Mouse (Mus musculus) mouse trophoblast stem cell (cell line): ENCODE measurements around the gene Crmp1.

Source experiments
- in situ Hi-C, 2 experiments: fragments of 300-500 bp; cut with MseI, MboI; formaldehyde crosslinking; loops; 2 replicates in 1 of 2; 3 replicates in 1 of 2; pipeline ENCODE4 v1.15.1; 2025

Crmp1 gene

DNA sequence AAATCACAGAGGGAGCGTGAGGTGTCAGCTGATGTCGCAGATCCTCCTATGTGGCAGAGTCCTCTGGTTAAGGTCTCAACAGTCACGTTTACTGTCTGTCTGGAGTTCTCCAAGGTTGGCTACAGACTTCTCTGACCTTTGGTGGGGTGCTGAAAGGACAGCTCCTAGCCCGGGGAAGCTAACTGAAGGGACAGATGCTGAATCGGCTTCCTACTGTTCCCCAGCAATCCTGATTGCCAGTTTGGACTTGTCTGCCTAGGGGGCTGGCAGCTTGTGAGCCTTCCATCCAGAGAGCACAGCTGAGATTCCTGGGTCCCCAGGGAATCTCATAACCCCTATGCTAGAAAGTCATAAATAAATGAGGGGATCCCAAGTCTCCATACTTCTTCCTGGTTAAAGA, 1.2 kb upstream of the Crmp1 start:
- in situ Hi-C loops: no loop called here

DNA sequence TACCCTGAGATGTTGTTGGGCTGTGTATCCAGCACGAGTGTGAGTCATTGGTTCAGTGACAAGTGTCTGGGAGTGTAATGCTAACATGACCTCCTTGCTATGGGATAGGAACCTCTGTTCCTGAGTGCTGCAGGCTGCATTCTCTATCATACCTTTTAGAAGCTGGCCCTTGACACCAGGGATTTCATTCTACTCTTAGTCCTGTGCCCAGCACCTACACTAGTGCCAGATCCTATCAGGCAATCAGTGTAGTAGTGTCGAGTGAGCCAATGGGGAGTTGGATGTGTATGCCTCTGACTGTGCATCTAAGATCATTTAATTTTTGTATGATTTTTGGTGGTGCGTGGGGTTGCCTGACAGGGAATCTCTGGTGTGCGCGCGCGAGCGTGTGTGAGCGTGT, 516 bp upstream of the Crmp1 start:
- in situ Hi-C loops: no loop called here

DNA sequence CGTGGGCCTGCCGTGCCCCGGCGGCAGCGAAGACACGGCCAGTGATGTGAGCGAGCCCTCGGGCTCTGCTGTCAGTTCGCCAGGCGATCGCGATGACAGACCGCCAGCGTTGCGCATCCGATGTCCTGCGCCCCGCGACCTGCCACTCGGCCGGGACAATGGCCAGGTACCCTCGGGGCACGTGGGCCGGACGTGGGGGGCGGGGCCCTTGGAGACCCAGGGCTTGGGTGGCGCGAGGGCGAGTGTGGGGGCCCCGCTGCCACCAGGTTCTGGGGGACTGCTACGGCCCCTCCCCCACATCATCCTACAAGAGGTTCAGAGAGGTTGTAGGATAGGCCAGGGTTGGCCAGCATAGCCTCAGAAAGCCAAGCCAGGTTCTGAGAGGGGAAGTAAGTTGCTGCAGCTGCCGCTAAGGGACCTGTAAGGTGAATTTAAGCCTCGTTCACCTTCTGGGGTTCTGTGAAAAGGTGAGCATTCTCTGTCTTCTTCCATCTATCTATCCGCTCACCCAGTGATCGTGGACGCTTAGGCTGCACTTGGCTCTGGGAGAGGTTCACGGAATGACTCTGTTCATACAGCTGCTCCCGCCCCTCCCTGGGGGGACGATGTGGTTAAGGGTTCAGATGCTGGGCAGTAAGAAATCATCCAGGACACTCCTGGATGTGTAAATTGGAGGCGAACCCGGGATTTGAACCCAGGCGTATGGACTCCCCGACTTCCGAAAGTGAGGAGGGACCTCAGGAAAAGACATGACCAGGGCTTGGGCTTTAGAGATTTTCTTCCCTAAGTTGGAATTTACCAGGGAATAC, 824 bp downstream of the Crmp1 start:
- in situ Hi-C loops: no loop called here

DNA sequence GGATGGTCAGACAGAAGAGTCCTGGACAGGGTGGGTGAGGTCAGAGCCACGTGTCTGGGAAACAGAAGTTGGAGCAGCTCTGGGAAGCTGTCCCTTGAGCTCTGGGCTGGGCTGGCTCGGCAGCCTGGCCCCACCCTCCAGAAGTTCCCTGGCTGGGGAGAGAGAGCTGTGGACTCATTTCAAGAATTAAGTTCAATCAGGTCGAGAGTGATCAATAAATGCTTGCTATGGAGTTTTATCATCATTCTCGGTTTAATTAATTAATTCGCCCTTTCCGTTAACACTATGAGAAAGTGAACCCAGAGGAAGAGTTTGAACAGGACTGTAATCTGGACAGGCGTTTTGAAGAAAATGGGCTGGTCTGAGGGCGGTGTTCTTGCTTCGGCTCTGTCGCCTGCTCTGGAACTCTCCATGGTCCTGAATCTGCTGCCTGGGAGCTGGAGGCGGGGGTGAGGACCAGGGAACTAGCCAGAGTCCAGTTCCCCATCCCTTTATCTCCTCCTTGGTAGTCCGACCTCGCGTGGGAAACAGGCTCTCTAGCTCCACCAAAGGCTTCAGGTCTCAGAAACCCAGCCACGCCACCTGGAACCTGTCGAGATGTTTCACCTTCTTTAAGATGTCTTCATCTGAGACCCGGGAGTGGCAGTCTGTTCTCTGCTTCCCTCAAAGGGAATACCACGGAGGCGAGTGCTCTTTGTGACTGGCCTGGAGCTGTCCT, 1.6 kb downstream of the Crmp1 start:
- in situ Hi-C loops: no loop called here

GRCm38 (mm10) chr5:37244161-37244560, 2.4 kb downstream of the Crmp1 start:
- in situ Hi-C loops: no loop called here

- in situ Hi-C loops: no loop called here
Observed at GRCm38 (mm10) chr5:37244666-37245242, 3.0 kb downstream of the Crmp1 start.

DNA sequence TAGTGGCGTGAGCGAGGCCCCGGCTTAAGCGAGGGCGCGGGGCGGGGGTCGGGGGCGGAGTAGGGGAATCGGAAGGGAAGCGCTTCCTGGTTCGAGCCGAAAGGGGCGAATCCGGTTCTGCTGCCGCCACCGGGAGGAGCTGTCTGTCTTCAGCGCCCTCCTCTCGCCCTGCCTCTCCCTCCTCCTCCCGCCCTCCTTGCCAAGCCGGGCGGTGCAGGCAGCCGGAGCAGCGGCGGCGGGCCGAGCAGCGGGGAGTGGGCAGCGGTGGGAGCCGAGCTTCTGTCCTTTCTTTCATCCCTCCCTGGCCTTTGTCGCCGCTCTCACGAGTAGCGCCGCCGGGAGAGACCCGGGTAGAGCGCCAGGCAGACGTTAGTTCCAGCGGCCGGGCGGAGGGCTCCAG, 3.9 kb downstream of the Crmp1 start:
- in situ Hi-C loops: no loop called here

- in situ Hi-C loops: no loop called here
Observed at GRCm38 (mm10) chr5:37246138-37246910, 4.6 kb downstream of the Crmp1 start.

DNA sequence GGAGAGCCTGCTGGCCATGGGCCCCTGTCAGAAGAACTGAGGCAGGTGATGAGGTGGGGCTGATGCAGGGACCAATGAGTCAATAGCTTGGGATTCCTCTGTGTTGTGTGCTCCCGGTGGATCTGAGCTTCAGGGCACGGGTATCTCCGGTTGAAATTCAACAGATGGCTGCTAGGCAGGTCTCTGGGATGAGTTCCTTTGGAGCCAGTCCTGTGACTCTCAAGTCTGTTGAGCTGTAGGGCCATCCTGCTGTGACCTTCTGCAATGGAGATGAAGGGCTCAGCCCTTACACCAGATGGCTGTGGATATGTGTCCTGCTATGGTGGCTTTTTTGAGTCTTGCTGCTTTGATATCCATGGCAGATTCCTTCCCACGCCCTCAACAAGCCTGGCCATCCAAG, 5.7 kb downstream of the Crmp1 start:
- in situ Hi-C loops: no loop called here

DNA sequence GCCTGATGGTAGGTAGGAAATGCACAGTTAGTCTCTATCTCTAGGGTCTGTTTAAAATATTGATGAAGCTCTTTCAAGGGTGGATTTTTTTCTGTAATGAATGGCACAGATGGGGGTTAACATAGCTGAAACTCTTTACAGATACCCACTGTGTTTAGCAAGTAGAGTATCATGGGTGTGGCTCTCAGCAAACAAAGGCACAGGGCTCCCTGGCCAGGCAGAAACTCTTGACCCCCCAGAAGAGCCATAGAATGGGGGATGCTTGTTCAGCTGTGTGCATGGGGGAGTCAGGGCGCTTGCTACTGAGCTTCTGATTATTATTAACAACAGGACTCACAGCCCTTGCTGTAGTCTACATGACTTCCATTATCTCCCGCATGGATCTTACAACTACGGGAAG, 7.1 kb downstream of the Crmp1 start:
- in situ Hi-C loops: no loop called here

GRCm38 (mm10) chr5:37251596-37251995, 9.9 kb downstream of the Crmp1 start:
- in situ Hi-C loops: no loop called here

GRCm38 (mm10) chr5:37252101-37252804, 10.5 kb downstream of the Crmp1 start:
- in situ Hi-C loops: no loop called here

DNA sequence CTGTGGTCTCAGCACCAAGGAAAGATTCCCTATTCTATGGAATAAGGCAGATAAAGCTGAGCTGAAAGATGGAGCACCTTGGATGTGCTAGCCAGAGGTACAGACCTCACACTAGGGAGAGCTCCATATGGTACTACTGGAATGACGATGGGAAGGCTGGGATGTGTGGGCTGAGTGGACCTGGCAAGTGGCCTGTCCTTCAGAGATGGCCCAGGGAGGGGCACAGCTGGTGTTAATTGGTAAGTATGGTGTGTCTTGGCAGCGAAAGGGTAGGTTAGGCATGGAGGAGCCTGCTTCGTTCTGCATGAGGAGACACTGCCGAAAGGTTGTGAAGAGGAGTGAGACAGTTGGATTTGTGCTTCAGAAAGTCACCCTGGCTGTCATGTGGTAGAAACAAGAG, 12.8 kb downstream of the Crmp1 start:
- in situ Hi-C loops: no loop called here

- in situ Hi-C loops: no loop called here
Observed at GRCm38 (mm10) chr5:37256823-37257222, 15.1 kb downstream of the Crmp1 start.

GRCm38 (mm10) chr5:37257243-37257642, 15.5 kb downstream of the Crmp1 start:
- in situ Hi-C loops: no loop called here

DNA sequence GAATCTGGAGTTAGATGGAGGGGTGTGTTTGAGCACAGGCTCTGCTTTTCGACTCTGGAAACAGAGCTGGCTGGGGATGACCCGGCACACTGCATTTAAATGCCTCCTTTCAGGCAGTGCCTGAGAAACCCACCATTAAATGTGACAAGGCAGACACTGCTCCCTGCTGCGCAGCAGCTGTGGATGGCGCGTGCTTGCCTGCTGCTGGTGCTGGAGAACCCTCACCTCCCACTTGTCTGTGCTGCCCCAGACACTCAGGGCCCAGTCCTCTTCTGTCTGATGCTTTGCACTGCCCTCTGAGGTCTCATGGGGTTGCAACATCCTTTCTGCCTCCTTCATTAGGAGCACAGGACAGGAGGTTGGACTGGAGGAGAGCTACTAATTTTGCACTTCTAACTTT, 20.0 kb downstream of the Crmp1 start:
- in situ Hi-C loops: no loop called here

DNA sequence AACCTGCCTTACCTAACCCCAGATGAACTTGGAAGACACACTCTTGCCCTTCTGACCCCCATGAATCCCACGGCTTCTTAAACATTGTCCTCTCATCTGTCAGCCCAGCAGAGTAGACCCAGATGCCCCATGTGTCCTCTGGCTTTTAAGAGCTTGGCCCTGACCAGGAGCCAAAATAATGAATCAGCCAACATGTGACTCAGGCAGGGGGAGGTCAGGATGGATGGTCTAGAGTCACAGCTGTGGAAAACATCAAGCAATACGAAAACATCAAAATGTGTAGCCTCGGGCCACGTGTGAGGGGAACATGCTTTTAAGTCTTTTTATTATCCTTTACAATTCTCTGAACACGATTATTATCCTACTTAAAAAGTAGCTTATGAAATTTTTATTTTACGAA, 22.1 kb downstream of the Crmp1 start:
- in situ Hi-C loops: no loop called here

DNA sequence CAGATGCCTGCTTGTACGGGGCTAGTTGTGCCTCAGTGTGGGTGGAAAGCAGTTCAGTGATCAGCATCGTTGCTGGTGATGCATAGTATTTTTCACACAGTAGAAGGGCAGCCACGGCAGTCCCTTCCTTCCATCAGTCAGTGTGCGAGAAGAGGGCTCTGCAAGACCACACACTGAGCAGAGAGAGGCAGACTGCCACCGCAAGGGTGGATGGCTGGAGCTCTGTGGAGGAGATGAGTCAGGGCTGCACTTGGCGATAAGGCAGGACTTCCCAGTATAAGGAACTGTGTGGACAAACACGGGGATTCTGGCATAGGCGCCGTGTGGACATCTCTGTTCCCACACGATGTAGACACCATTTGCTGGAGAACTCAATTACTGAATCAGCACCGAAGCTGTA, 39.3 kb downstream of the Crmp1 start:
- in situ Hi-C loops: no loop called here

GRCm38 (mm10) chr5:37288374-37288773, 46.6 kb downstream of the Crmp1 start:
- in situ Hi-C loops: no loop called here

GRCm38 (mm10) chr5:37289236-37289635, 47.5 kb downstream of the Crmp1 start:
- in situ Hi-C loops: no loop called here

DNA sequence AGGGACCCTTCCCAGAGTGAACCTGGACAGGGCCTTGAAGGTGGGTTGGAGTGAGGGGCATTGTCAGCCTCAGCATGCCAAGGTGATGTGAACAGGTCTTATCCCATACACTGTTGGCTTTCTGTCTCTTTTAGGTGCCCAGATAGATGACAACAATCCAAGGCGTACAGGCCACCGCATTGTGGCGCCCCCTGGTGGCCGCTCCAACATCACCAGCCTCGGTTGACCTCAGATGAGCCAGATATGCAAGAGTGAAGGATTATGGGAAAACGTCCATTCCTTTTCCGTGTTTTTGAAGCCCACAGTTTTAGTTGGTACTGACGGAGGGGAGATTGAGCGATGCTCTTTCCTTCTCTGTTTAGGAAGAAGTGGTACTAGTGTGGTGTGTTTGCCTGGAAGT, 49.2 kb downstream of the Crmp1 start:
- in situ Hi-C loops: loop anchor here (10.0 kb wide), 2 partner anchors 414 to 454 kb away; no protein-coding TSS in a partner anchor
